ENCODE assay signal across 8 mouse cellular contexts in genomic region chr3:158559691-158560650, GRCm38 (mm10). TPM values are rescaled to one million over a fixed set of nuclear protein-coding genes. Genes with fewer than 3 reads are reported as not detected.
DNase-seq lines count a peak whose midpoint lies in the region; ATAC-seq and TF ChIP-seq lines count a peak whose summit lies in the region.

No protein-coding gene starts in this region.

- no peak overlapping the region for H3K9ac ChIP-seq in lung, embryonic 16.5 days (ENCODE audit: low read length)

- TF ChIP-seq POLR2A in olfactory bulb, adult 2 months (IDR thresholded peaks at IDR 0.05; ENCODE audit: insufficient read depth, low read depth, low read length), result no peak
- no peak for TF ChIP-seq POLR2A in thymus, adult 2 months (IDR thresholded peaks at IDR 0.05; ENCODE audit: control insufficient read depth, extremely low read depth, insufficient read depth, low read length, poor library complexity)

- intact Hi-C loops in left cerebral cortex, adult 2 months (cut with DNase I), result loop anchor here (1.0 to 10.0 kb wide), 9 partner anchors 155 to 715 kb away; no protein-coding TSS in a partner anchor

- WGBS in lung, embryonic 16.5 days, result 3% methylated on average over 18 of the region's 18 CpGs
- 1% methylated on average over 18 of the region's 18 CpGs for WGBS in olfactory bulb, adult 2 months
- 7% methylated on average over 18 of the region's 18 CpGs for WGBS in thymus, adult 2 months

- ATAC-seq in lung, embryonic 16.5 days (ENCODE audit: low read depth), result no peak

- peak overlapping the region; percentile 9; the same call in 1 of the 2 replicates for H3K4me3 ChIP-seq in lung, embryonic 16.5 days (ENCODE audit: low read length)
- peak overlapping the region; percentile 83 for H3K4me3 ChIP-seq in left cerebral cortex, adult 2 months
- H3K4me3 ChIP-seq in olfactory bulb, adult 2 months (ENCODE audit: insufficient read depth, low read depth, low read length), result peak overlapping the region; percentile 91
- H3K4me3 ChIP-seq in thymus, adult 2 months (ENCODE audit: control insufficient read depth, insufficient read depth, low read length), result no peak overlapping the region

- DNase-seq in lung, postnatal 25 days (ENCODE audit: low spot score), result no peak
- peak; percentile 57 to 73 for DNase-seq in frontal cortex, postnatal 10 days (ENCODE audit: low spot score in 2 of 2)
- peak; percentile 58 to 62 for DNase-seq in left cerebral cortex, adult 2 months (ENCODE audit: extremely low spot score in 1 of 2, low spot score in 2 of 2)
- DNase-seq in thymus, postnatal 36 days, result no peak
- no peak for DNase-seq in adrenal gland, adult 18-20 months (ENCODE audit: low spot score in 2 of 2)
- DNase-seq in thymus, adult 2 months, result no peak

- no peaks in the 10 kb centered on the region for H3K36me3 ChIP-seq in lung, embryonic 16.5 days (ENCODE audit: control insufficient read depth, insufficient read depth, low read length)
- no peaks in the 10 kb centered on the region for H3K36me3 ChIP-seq in thymus, adult 2 months (ENCODE audit: control insufficient read depth, insufficient read depth, low read length)

- H3K27me3 ChIP-seq in lung, embryonic 16.5 days (ENCODE audit: control insufficient read depth, insufficient read depth, low read depth, low read length), result peaks cover 38% of the 10 kb centered on the region
- no peaks in the 10 kb centered on the region for H3K27me3 ChIP-seq in thymus, adult 2 months (ENCODE audit: control insufficient read depth, insufficient read depth, low read length)

- peaks cover 6% of the 10 kb centered on the region for H3K4me1 ChIP-seq in lung, embryonic 16.5 days (replicated peaks; ENCODE audit: control insufficient read depth, insufficient read depth, low read length)
- peaks cover 2% of the 10 kb centered on the region; the same call in 1 of the 2 replicates for H3K4me1 ChIP-seq in olfactory bulb, adult 2 months (ENCODE audit: control insufficient read depth, insufficient read depth, low read length)
- no peaks in the 10 kb centered on the region for H3K4me1 ChIP-seq in thymus, adult 2 months (replicated peaks; ENCODE audit: control insufficient read depth, insufficient read depth, low read length)

- peak overlapping the region; percentile 40 for H3K4me2 ChIP-seq in lung, embryonic 16.5 days (ENCODE audit: low read depth, low read length)

- H3K27ac ChIP-seq in lung, embryonic 16.5 days (ENCODE audit: low read length), result no peak overlapping the region
- peak overlapping the region; percentile 99 for H3K27ac ChIP-seq in left cerebral cortex, adult 2 months
- H3K27ac ChIP-seq in olfactory bulb, adult 2 months (ENCODE audit: insufficient read depth, low read depth, low read length), result peak overlapping the region; percentile 97
- no peak overlapping the region for H3K27ac ChIP-seq in thymus, adult 2 months (ENCODE audit: control insufficient read depth, insufficient read depth, low read length)

- no peaks in the 10 kb centered on the region for H3K9me3 ChIP-seq in lung, embryonic 16.5 days (ENCODE audit: control insufficient read depth, low read length)

- no peak; the same call in 1 of the 2 replicates for TF ChIP-seq CTCF in left cerebral cortex, adult 2 months (IDR thresholded peaks at IDR 0.05)
- no peak for TF ChIP-seq CTCF in olfactory bulb, adult 2 months (IDR thresholded peaks at IDR 0.05; ENCODE audit: insufficient read depth, low read depth, low read length)
- no peak for TF ChIP-seq CTCF in thymus, adult 2 months (IDR thresholded peaks at IDR 0.05; ENCODE audit: borderline replicate concordance, control insufficient read depth, extremely low read depth, insufficient read depth, low read length, poor library complexity)

RNA-seq across cellular contexts. Expression of gene Lrrc7, which starts 2.0 kb away (rescaled TPM):
- 0.09 and 0.20 TPM in 2 replicates for polyA plus RNA-seq in lung, embryonic 16.5 days (2015; fragmentation: Nextera tagmentation; extraction: Ambion mirVana)
- total RNA-seq in left cerebral cortex, adult 2 months (2021), result 100 to 1,000 TPM; 118 to 126 TPM
- not detected in 2 replicates for polyA plus RNA-seq in olfactory bulb, adult 2 months (2012; ENCODE audit: insufficient read depth, insufficient read length, low replicate concordance, missing spikeins)
- under 1 TPM; 0.10 to 0.20 TPM for total RNA-seq in adrenal gland, adult 18-20 months (2021)
- polyA plus RNA-seq in thymus, adult 2 months (2012; rRNA removed), result not detected in 2 replicates

Comparison
In these comparisons a context has a peak if more than half of its experiments do, and no peak if none do; other contexts are left out.
1. H3K27ac ChIP-seq: peak in left cerebral cortex, adult 2 months (single experiment) and olfactory bulb, adult 2 months (single experiment); none in lung, embryonic 16.5 days (single experiment) and thymus, adult 2 months (single experiment).
2. DNase-seq: peak in frontal cortex, postnatal 10 days (2 of 2) and left cerebral cortex, adult 2 months (2 of 2); none in lung, postnatal 25 days (single experiment), thymus, postnatal 36 days (0 of 2), adrenal gland, adult 18-20 months (0 of 2) and thymus, adult 2 months (single experiment).
3. RNA of gene Lrrc7, which starts 2.0 kb away (polyA plus RNA-seq): not detected in olfactory bulb, adult 2 months; 0.09 to 0.20 TPM in lung, embryonic 16.5 days and not detected in thymus, adult 2 months; every median in the first group is over 10 times any median in the second.